Mouse (Mus musculus): ENCODE measurements around the gene Mpdz.

Gene Mpdz

GRCm38 (mm10) chr4:81392869-81393268, 49.7 kb downstream of the Mpdz start:
- no peak for DNase-seq (ENCODE audit: low spot score in 2 of 2)

GRCm38 (mm10) chr4:81389263-81389662, 53.4 kb downstream of the Mpdz start:
- no peak for DNase-seq (ENCODE audit: low spot score in 2 of 2)

GRCm38 (mm10) chr4:81387644-81388043, 55.0 kb downstream of the Mpdz start:
- DNase-seq (ENCODE audit: low spot score in 2 of 2) = no peak

- DNase-seq (ENCODE audit: low spot score in 2 of 2) = no peak
Measured at GRCm38 (mm10) chr4:81372355-81372754, 70.3 kb downstream of the Mpdz start.

- DNase-seq (ENCODE audit: low spot score in 2 of 2) = no peak
Measured at GRCm38 (mm10) chr4:81351368-81351767, 91.2 kb downstream of the Mpdz start.

GRCm38 (mm10) chr4:81348646-81349045, 94.0 kb downstream of the Mpdz start:
- DNase-seq (ENCODE audit: low spot score in 2 of 2) = no peak

- DNase-seq (ENCODE audit: low spot score in 2 of 2) = no peak
Measured at GRCm38 (mm10) chr4:81345141-81345540, 97.5 kb downstream of the Mpdz start.

- DNase-seq (ENCODE audit: low spot score in 2 of 2) = no peak
Measured at GRCm38 (mm10) chr4:81333628-81333991, 109.0 kb downstream of the Mpdz start.

- no peak for DNase-seq (ENCODE audit: low spot score in 2 of 2)
Measured at GRCm38 (mm10) chr4:81332901-81333627, 109.6 kb downstream of the Mpdz start.

GRCm38 (mm10) chr4:81332439-81332841, 110.2 kb downstream of the Mpdz start:
- DNase-seq (ENCODE audit: low spot score in 2 of 2) = no peak

GRCm38 (mm10) chr4:81327694-81328093, 114.9 kb downstream of the Mpdz start:
- no peak for DNase-seq (ENCODE audit: low spot score in 2 of 2)

- DNase-seq (ENCODE audit: low spot score in 2 of 2) = no peak
Measured at GRCm38 (mm10) chr4:81323853-81324252, 118.8 kb downstream of the Mpdz start.

GRCm38 (mm10) chr4:81322232-81322631, 120.4 kb downstream of the Mpdz start:
- no peak for DNase-seq (ENCODE audit: low spot score in 2 of 2)

- DNase-seq (ENCODE audit: low spot score in 2 of 2) = no peak
Measured at GRCm38 (mm10) chr4:81314618-81315017, 128.0 kb downstream of the Mpdz start.

GRCm38 (mm10) chr4:81313246-81313645, 129.4 kb downstream of the Mpdz start:
- no peak for DNase-seq (ENCODE audit: low spot score in 2 of 2)

- DNase-seq (ENCODE audit: low spot score in 2 of 2) = no peak
Measured at GRCm38 (mm10) chr4:81310168-81310474, 132.5 kb downstream of the Mpdz start.

- DNase-seq (ENCODE audit: low spot score in 2 of 2) = no peak
Measured at GRCm38 (mm10) chr4:81309473-81310167, 133.0 kb downstream of the Mpdz start.

- no peak for DNase-seq (ENCODE audit: low spot score in 2 of 2)
Measured at GRCm38 (mm10) chr4:81307596-81308265, 134.9 kb downstream of the Mpdz start.

GRCm38 (mm10) chr4:81302056-81302455, 140.6 kb downstream of the Mpdz start:
- no peak for DNase-seq (ENCODE audit: low spot score in 2 of 2)

- no peak for DNase-seq (ENCODE audit: low spot score in 2 of 2)
Measured at GRCm38 (mm10) chr4:81298384-81298783, 144.2 kb downstream of the Mpdz start.

GRCm38 (mm10) chr4:81293309-81293708, 149.3 kb downstream of the Mpdz start:
- no peak for DNase-seq (ENCODE audit: low spot score in 2 of 2)

GRCm38 (mm10) chr4:81285564-81285963, 157.1 kb downstream of the Mpdz start:
- no peak for DNase-seq (ENCODE audit: low spot score in 2 of 2)

- no peak for DNase-seq (ENCODE audit: low spot score in 2 of 2)
Measured at GRCm38 (mm10) chr4:81283611-81284010, 159.0 kb downstream of the Mpdz start.
